ENCODE assay signal across 26 mouse cellular contexts in genomic region chr8:4482501-4482900, GRCm38 (mm10).
"Had no signal": no experiment of that assay in that cellular context is flagged by ENCODE, and none has a peak within 500 bp of the region (broad histone marks: within the 10 kb centered on the region; RNA-seq: fewer than 3 reads in every experiment).

No protein-coding gene starts in this region.

- H3K27me3 ChIP-seq: heart, embryonic 13.5 days; heart, embryonic 15.5 days; hindbrain, embryonic 13.5 days; hindbrain, embryonic 15.5 days; kidney, embryonic 15.5 days; limb, embryonic 12.5 days; liver, embryonic 13.5 days; liver, embryonic 15.5 days had no signal

- H3K27ac ChIP-seq: heart, embryonic 13.5 days; heart, embryonic 15.5 days; hindbrain, embryonic 13.5 days; hindbrain, embryonic 15.5 days; hindbrain, postnatal 0 days; kidney, embryonic 15.5 days; kidney, postnatal 0 days; limb, embryonic 10.5 days; limb, embryonic 12.5 days; liver, embryonic 13.5 days; liver, embryonic 15.5 days had no signal

- DNase-seq: gastrocnemius, postnatal 14 days; gastrocnemius, postnatal 36 days; heart, adult 18-20 months; heart, postnatal 14 days; heart, postnatal 36 days; kidney, adult 11 months; kidney, adult 2 months; kidney, adult 9 months; kidney, postnatal 14 days; kidney, postnatal 36 days; layer of hippocampus, adult 9-11 months; layer of hippocampus, postnatal 36 days; liver; liver, embryonic 13.5 days; liver, postnatal 0 days had no signal

- H3K4me2 ChIP-seq: heart, embryonic 11.5 days; heart, embryonic 13.5 days; heart, embryonic 15.5 days; hindbrain, embryonic 13.5 days; hindbrain, embryonic 15.5 days; kidney, embryonic 15.5 days; limb, embryonic 12.5 days; liver, embryonic 13.5 days; liver, embryonic 15.5 days had no signal

- ATAC-seq: hindbrain, postnatal 0 days; liver, postnatal 0 days had no signal

- H3K9ac ChIP-seq: heart, embryonic 13.5 days; heart, embryonic 15.5 days; hindbrain, embryonic 13.5 days; hindbrain, embryonic 15.5 days; kidney, embryonic 15.5 days; limb, embryonic 12.5 days; liver, embryonic 13.5 days; liver, embryonic 15.5 days; liver, postnatal 0 days had no signal

- H3K9me3 ChIP-seq: heart, embryonic 13.5 days; heart, embryonic 15.5 days; hindbrain, embryonic 13.5 days; hindbrain, embryonic 15.5 days; kidney, embryonic 15.5 days; limb, embryonic 10.5 days; limb, embryonic 12.5 days; liver, embryonic 13.5 days; liver, embryonic 15.5 days had no signal

- H3K4me1 ChIP-seq: heart, embryonic 13.5 days; heart, embryonic 15.5 days; hindbrain, embryonic 13.5 days; hindbrain, embryonic 15.5 days; kidney, embryonic 15.5 days; limb, embryonic 10.5 days; limb, embryonic 12.5 days; liver, embryonic 13.5 days; liver, embryonic 15.5 days had no signal

- H3K36me3 ChIP-seq: heart, embryonic 13.5 days; heart, embryonic 15.5 days; hindbrain, embryonic 13.5 days; hindbrain, embryonic 15.5 days; kidney, embryonic 15.5 days; limb, embryonic 10.5 days; limb, embryonic 12.5 days; liver, embryonic 13.5 days; liver, embryonic 15.5 days had no signal

- H3K4me3 ChIP-seq: heart, embryonic 13.5 days; heart, embryonic 15.5 days; hindbrain, embryonic 13.5 days; hindbrain, embryonic 15.5 days; kidney, embryonic 15.5 days; limb, embryonic 10.5 days; limb, embryonic 12.5 days; liver, embryonic 13.5 days; liver, embryonic 15.5 days had no signal
